ENCODE assay signal across 22 mouse cellular contexts in the genomic region with DNA sequence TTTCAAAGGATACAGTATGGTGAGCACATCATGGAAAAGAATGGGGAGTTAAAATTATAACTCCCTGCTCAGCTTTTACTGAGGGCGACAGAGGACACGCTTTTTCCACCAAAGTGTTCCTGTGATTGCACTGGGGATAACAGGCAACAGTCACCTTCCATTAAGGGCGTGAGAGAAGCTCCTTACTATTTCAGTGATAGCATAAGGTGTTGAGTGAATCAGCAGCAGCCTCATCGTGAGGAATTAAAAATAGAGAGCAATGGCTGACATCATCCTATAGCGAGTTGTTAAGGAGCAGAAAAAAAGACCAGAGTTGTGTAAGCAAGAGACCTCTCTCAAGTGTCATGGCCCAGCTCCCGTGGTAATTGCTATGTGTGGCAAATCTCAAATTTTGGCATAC. TPM values are rescaled to one million over a fixed set of nuclear protein-coding genes. Genes with fewer than 3 reads are reported as not detected.
DNase-seq lines count a peak whose midpoint lies in the region; ATAC-seq lines count a peak whose summit lies in the region.
"Had no signal": no experiment of that assay in that cellular context is flagged by ENCODE, and none has a peak within 500 bp of the region (broad histone marks: within the 10 kb centered on the region; RNA-seq: fewer than 3 reads in every experiment).

No protein-coding gene starts in this region.

- H3K27me3 ChIP-seq in heart, embryonic 15.5 days: no peaks in the 10 kb centered on the region
- H3K27me3 ChIP-seq: embryonic facial prominence, embryonic 13.5 days; forebrain, embryonic 15.5 days; limb, embryonic 13.5 days; liver, embryonic 13.5 days; neural tube, embryonic 15.5 days had no signal

- no peaks in the 10 kb centered on the region for H3K9me3 ChIP-seq in heart, embryonic 15.5 days (replicated peaks)
- H3K9me3 ChIP-seq: embryonic facial prominence, embryonic 13.5 days; forebrain, embryonic 15.5 days; limb, embryonic 13.5 days; liver, embryonic 13.5 days; neural tube, embryonic 15.5 days had no signal

- H3K36me3 ChIP-seq in heart, embryonic 15.5 days: no peaks in the 10 kb centered on the region
- H3K36me3 ChIP-seq: embryonic facial prominence, embryonic 13.5 days; forebrain, embryonic 15.5 days; limb, embryonic 13.5 days; liver, embryonic 13.5 days; neural tube, embryonic 15.5 days had no signal

- no peak overlapping the region for H3K9ac ChIP-seq in heart, embryonic 15.5 days
- H3K9ac ChIP-seq: embryonic facial prominence, embryonic 13.5 days; forebrain, embryonic 15.5 days; hindbrain, embryonic 14.5 days; limb, embryonic 13.5 days; liver, embryonic 13.5 days; lung, embryonic 14.5 days; neural tube, embryonic 15.5 days had no signal

- DNase-seq in heart, postnatal 4 days: no peak
- peak; percentile 52 to 55 for DNase-seq in right cerebral cortex, adult 2 months (ENCODE audit: low spot score in 2 of 2)
- DNase-seq in right cerebral cortex, postnatal 10 days (ENCODE audit: low spot score in 2 of 2): no peak
- peak; percentile 49 to 53 for DNase-seq in left cerebral cortex, adult 9 months (ENCODE audit: low spot score in 2 of 2)
- peak; percentile 75 for DNase-seq in telencephalon, adult 2 months (ENCODE audit: low read depth, low spot score)
- no peak for DNase-seq in kidney, adult 18-20 months
- DNase-seq: adrenal gland, adult 2 months; cerebellum, adult 9-10 months; heart, adult 2 months; kidney, adult 9 months; kidney, postnatal 4 days; liver, embryonic 13.5 days; lung, embryonic 14.5 days; lung, postnatal 36 days; thymus, postnatal 4 days had no signal

- peak overlapping the region; percentile 37 for H3K27ac ChIP-seq in heart, embryonic 15.5 days
- H3K27ac ChIP-seq: embryonic facial prominence, embryonic 13.5 days; forebrain, embryonic 15.5 days; heart, adult 2 months; hindbrain, embryonic 14.5 days; limb, embryonic 13.5 days; liver, embryonic 13.5 days; neural tube, embryonic 15.5 days had no signal

- H3K4me2 ChIP-seq in heart, embryonic 15.5 days: 0 out of 2 replicates have a peak overlapping the region, but pooled peaks have one; percentile 15
- H3K4me2 ChIP-seq: embryonic facial prominence, embryonic 13.5 days; forebrain, embryonic 15.5 days; hindbrain, embryonic 14.5 days; limb, embryonic 13.5 days; liver, embryonic 13.5 days; lung, embryonic 14.5 days; neural tube, embryonic 15.5 days had no signal

- no peak overlapping the region for H3K4me3 ChIP-seq in heart, embryonic 15.5 days
- H3K4me3 ChIP-seq: embryonic facial prominence, embryonic 13.5 days; forebrain, embryonic 15.5 days; heart, adult 2 months; limb, embryonic 13.5 days; liver, embryonic 13.5 days; neural tube, embryonic 15.5 days had no signal

- peaks cover 42% of the 10 kb centered on the region for H3K4me1 ChIP-seq in heart, embryonic 15.5 days (replicated peaks)
- H3K4me1 ChIP-seq: embryonic facial prominence, embryonic 13.5 days; forebrain, embryonic 15.5 days had no signal

- 41% methylated on average over 6 of the region's 6 CpGs for WGBS in heart, embryonic 15.5 days

- ATAC-seq in heart, embryonic 15.5 days (replicated peaks; ENCODE audit: insufficient number of reproducible peaks, insufficient read depth, low FRiP score, low read depth): no peak
- ATAC-seq: forebrain, embryonic 15.5 days; midbrain, embryonic 16.5 days had no signal

RNA-seq across cellular contexts. Expression of a gene that starts 41.3 kb away (rescaled TPM):
- 3.7 and 5.2 TPM in 2 replicates for polyA plus RNA-seq in heart, embryonic 15.5 days (2015; fragmentation: Nextera tagmentation; extraction: Ambion mirVana)
- 10 to 100 TPM; 18.3 to 21.4 TPM for total RNA-seq in heart, postnatal 4 days (2021)

Comparison
In these comparisons a context has a peak if more than half of its experiments do, and no peak if none do; other contexts are left out.
1. DNase-seq: peak in right cerebral cortex, adult 2 months (2 of 2), left cerebral cortex, adult 9 months (2 of 2) and telencephalon, adult 2 months (single experiment); none in heart, postnatal 4 days (single experiment), right cerebral cortex, postnatal 10 days (0 of 2) and kidney, adult 18-20 months (single experiment).